Mouse (Mus musculus) midbrain, embryonic 12.5 days (tissue): ENCODE data around the gene Fam57a. TPM values are rescaled to one million over a fixed set of nuclear protein-coding genes. Genes with fewer than 3 reads are reported as not detected.

Experiments
- ATAC-seq: fragments of 200-750 bp; cut with Nextera tagmentation; 2 replicates; pipeline ENCODE4 v1.8.0; 2017; ENCODE audit warnings: low read depth, moderate TSS enrichment, moderate library complexity; ENCODE audit not compliant: low FRiP score
- H3K27ac ChIP-seq: fragments of 300-500 bp; sonication (generic); replicated peaks from 2 replicates; pipeline ENCODE4 v1.5.1; 2016; ENCODE audit warnings: mild to moderate bottlenecking
- H3K27me3 ChIP-seq: fragments of 300-500 bp; sonication (generic); 2 replicates; pipeline ENCODE4 v1.6.1; 2016; ENCODE audit warnings: mild to moderate bottlenecking
- H3K36me3 ChIP-seq: fragments of 300-500 bp; sonication (generic); 2 replicates; pipeline ENCODE4 v1.6.1; 2016
- H3K4me1 ChIP-seq: fragments of 300-500 bp; sonication (generic); 2 replicates; pipeline ENCODE4 v1.6.1; 2016
- H3K4me2 ChIP-seq: fragments of 300-500 bp; sonication (generic); replicated peaks from 2 replicates; pipeline ENCODE4 v1.6.1; 2016; ENCODE audit warnings: mild to moderate bottlenecking, moderate library complexity
- H3K4me3 ChIP-seq: fragments of 300-500 bp; sonication (generic); 2 replicates; pipeline ENCODE4 v1.5.1; 2016; ENCODE audit warnings: mild to moderate bottlenecking
- H3K9ac ChIP-seq: fragments of 300-500 bp; sonication (generic); replicated peaks from 2 replicates; pipeline ENCODE4 v1.6.1; 2016; ENCODE audit warnings: mild to moderate bottlenecking, moderate library complexity
- H3K9me3 ChIP-seq: fragments of 300-500 bp; sonication (generic); 2 replicates; pipeline ENCODE4 v1.6.1; 2016; ENCODE audit warnings: mild to moderate bottlenecking
- WGBS: fragments of 180-500 bp; shearing (Covaris S2); methylation state at CpG from one replicate; pipeline ENCODE4 v1.1.7; 2016; 5-methylcytosine and 5-hydroxymethylcytosine counted together
- polyA plus RNA-seq: library from polyadenylated mRNA; unstranded; fragments of >200 nt; fragmentation: Nextera tagmentation; extraction: Ambion mirVana; gene quantifications from 2 replicates; pipeline ENCODE4 v1.2.1, GENCODE M21; 2016

Fam57a gene
- polyA plus RNA-seq, 1 experiment from 2014 or later: 25.4 TPM

GRCm38 (mm10) chr11:76154200-76154599 is 25.3 kb upstream of the Fam57a start:
- H3K4me3 ChIP-seq: no peak overlapping the region
- no peaks in the 10 kb centered on the region for H3K9me3 ChIP-seq
- no peaks in the 10 kb centered on the region for H3K4me1 ChIP-seq
- ATAC-seq: no peak
- H3K27me3 ChIP-seq: no peaks in the 10 kb centered on the region
- 89% methylated on average over 2 of the region's 2 CpGs for WGBS
- H3K9ac ChIP-seq: no peak overlapping the region
- peaks cover 22% of the 10 kb centered on the region; the same call in 1 of the 2 replicates for H3K36me3 ChIP-seq
- no peak overlapping the region for H3K4me2 ChIP-seq
- no peak overlapping the region for H3K27ac ChIP-seq

DNA sequence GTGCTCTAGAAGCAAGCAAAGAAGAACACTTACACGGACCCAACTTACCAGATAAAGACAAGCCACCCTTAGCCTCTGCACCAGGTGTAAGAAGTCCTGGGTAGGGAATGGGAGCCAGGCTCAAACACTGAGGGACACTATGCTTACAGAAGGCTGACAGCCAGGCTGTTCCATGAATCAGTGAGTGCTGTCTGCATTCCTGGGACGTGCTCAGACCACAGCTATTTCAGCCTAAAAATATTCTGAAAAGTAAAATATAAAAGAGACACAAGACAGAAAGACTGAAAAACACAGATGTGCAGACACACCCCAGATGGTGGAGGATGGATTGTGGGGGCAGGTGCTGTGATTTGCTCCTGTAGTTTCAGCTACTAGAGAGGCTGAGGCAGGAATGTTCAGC is 24.6 kb upstream of the Fam57a start:
- 96% methylated on average over 2 of the region's 2 CpGs for WGBS
- Histone ChIP-seq H3K9ac (no peak overlapping the region), H3K27ac (no peak overlapping the region), H3K36me3 (peaks cover 29% of the 10 kb centered on the region; the same call in 1 of the 2 replicates), H3K4me1 (no peaks in the 10 kb centered on the region), H3K9me3 (no peaks in the 10 kb centered on the region), H3K27me3 (no peaks in the 10 kb centered on the region), H3K4me2 (no peak overlapping the region), H3K4me3 (no peak overlapping the region)
- no peak for ATAC-seq

- Histone ChIP-seq H3K27ac (no peak overlapping the region), H3K27me3 (no peaks in the 10 kb centered on the region), H3K4me1 (no peaks in the 10 kb centered on the region), H3K4me3 (no peak overlapping the region), H3K9me3 (no peaks in the 10 kb centered on the region), H3K9ac (no peak overlapping the region), H3K36me3 (peaks cover 50% of the 10 kb centered on the region), H3K4me2 (no peak overlapping the region)
- ATAC-seq: no peak
- WGBS: 96% methylated on average over 2 of the region's 2 CpGs
Observed at GRCm38 (mm10) chr11:76158375-76158774, 21.1 kb upstream of the Fam57a start.

DNA sequence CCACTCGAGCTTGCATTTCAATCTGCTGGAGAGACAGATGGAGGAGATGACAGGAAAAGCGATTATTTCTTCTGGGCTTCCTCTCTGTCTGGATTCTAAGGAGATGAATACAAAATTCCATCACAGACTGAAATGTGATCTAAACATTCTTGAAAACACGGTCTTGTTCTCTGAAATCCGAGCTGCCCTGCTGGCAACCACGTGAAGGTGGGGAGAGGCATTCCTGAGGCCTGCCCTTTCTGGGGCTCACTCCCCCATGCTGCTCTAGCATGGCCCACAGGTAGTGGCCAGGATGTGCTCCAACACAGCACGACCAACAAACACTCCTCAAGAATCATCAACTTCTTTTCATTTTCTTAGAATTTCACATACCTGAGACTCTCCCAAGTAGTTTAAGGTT is 19.2 kb upstream of the Fam57a start:
- H3K4me1 ChIP-seq: no peaks in the 10 kb centered on the region
- no peaks in the 10 kb centered on the region for H3K27me3 ChIP-seq
- no peak overlapping the region for H3K4me2 ChIP-seq
- H3K27ac ChIP-seq: no peak overlapping the region
- WGBS: 70% methylated on average over 6 of the region's 6 CpGs
- no peak for ATAC-seq
- H3K9ac ChIP-seq: no peak overlapping the region
- H3K4me3 ChIP-seq: no peak overlapping the region
- peaks cover 45% of the 10 kb centered on the region for H3K36me3 ChIP-seq
- H3K9me3 ChIP-seq: no peaks in the 10 kb centered on the region

DNA sequence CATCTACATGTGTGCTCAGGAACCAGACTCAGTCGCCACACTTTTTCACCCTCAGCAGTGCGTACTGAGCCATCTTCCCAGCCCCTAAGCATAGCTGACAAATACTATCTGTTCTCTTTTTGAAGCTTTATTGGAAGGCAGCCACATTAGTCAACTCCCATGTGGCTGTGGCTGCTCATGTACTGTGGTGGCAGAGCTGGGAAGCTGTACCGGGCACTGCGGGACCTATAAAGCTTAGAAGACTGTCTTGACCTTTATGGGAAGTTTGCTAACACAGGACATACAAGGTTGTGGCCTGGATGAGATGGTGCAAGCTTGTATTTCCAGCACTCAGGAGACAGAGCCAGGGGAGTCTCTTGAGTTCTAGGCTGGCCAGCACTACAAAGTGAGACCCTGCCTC is 12.8 kb upstream of the Fam57a start:
- 96% methylated on average over 4 of the region's 4 CpGs for WGBS
- no peak overlapping the region for H3K9ac ChIP-seq
- H3K27me3 ChIP-seq: no peaks in the 10 kb centered on the region
- H3K4me1 ChIP-seq: 0 out of 2 replicates have a peak, but pooled peaks cover 3% of the 10 kb centered on the region
- no peak overlapping the region for H3K27ac ChIP-seq
- no peak for ATAC-seq
- no peak overlapping the region for H3K4me3 ChIP-seq
- peaks cover 18% of the 10 kb centered on the region; the same call in 1 of the 2 replicates for H3K36me3 ChIP-seq
- H3K4me2 ChIP-seq: no peak overlapping the region
- H3K9me3 ChIP-seq: no peaks in the 10 kb centered on the region

DNA sequence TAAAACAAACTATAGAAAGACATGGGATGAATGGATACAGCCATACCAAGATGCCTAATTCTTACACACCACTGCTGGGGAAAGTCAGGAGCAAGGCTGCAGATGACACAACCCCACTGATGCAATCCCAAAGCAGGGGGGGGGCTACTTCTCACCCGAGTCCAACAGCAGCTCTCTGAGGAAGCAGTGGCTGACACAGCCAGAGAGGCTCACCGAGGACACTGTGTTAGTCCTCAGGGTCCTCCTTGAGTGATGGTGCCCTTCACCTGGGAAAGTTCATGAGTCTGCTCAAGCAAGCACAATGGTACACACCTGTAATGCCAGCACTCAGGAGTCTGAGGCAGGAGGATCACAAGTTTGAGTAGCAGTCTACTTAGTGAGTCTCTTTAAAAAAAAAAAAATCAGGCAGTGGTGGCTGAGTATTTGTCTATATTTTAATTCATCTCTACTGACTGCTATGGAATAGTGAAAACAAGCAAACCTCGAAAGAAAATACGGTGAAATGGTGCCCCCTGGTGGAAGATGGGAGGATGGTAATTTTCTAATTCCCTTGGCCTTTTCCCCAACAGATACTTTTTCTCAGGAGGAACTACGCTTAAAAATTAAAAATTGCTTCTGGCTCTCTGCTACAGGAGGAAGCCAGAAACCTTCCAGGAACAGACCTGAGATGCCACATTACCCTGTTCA is 12.2 kb upstream of the Fam57a start:
- Histone ChIP-seq H3K27me3 (no peaks in the 10 kb centered on the region), H3K9me3 (no peaks in the 10 kb centered on the region), H3K9ac (no peak overlapping the region), H3K4me3 (no peak overlapping the region), H3K27ac (no peak overlapping the region), H3K4me1 (0 out of 2 replicates have a peak, but pooled peaks cover 3% of the 10 kb centered on the region), H3K4me2 (no peak overlapping the region), H3K36me3 (peaks cover 20% of the 10 kb centered on the region; the same call in 1 of the 2 replicates)
- 37% methylated on average over 5 of the region's 5 CpGs for WGBS
- no peak for ATAC-seq

- Histone ChIP-seq H3K4me1 (0 out of 2 replicates have a peak, but pooled peaks cover 3% of the 10 kb centered on the region), H3K36me3 (peaks cover 22% of the 10 kb centered on the region; the same call in 1 of the 2 replicates), H3K4me3 (no peak overlapping the region), H3K27ac (no peak overlapping the region), H3K9me3 (no peaks in the 10 kb centered on the region), H3K27me3 (no peaks in the 10 kb centered on the region), H3K9ac (no peak overlapping the region), H3K4me2 (no peak overlapping the region)
- ATAC-seq: no peak
- 87% methylated on average over 3 of the region's 3 CpGs for WGBS
Observed at GRCm38 (mm10) chr11:76168976-76169375, 10.5 kb upstream of the Fam57a start.

- WGBS: 67% methylated on average over 5 of the region's 5 CpGs
- no peak overlapping the region for H3K4me3 ChIP-seq
- no peaks in the 10 kb centered on the region for H3K27me3 ChIP-seq
- no peak for ATAC-seq
- no peak overlapping the region for H3K9ac ChIP-seq
- H3K36me3 ChIP-seq: peaks cover 19% of the 10 kb centered on the region; the same call in 1 of the 2 replicates
- H3K27ac ChIP-seq: no peak overlapping the region
- 0 out of 2 replicates have a peak, but pooled peaks cover 3% of the 10 kb centered on the region for H3K4me1 ChIP-seq
- H3K4me2 ChIP-seq: no peak overlapping the region
- no peaks in the 10 kb centered on the region for H3K9me3 ChIP-seq
Observed at GRCm38 (mm10) chr11:76170207-76170606, 9.3 kb upstream of the Fam57a start.

DNA sequence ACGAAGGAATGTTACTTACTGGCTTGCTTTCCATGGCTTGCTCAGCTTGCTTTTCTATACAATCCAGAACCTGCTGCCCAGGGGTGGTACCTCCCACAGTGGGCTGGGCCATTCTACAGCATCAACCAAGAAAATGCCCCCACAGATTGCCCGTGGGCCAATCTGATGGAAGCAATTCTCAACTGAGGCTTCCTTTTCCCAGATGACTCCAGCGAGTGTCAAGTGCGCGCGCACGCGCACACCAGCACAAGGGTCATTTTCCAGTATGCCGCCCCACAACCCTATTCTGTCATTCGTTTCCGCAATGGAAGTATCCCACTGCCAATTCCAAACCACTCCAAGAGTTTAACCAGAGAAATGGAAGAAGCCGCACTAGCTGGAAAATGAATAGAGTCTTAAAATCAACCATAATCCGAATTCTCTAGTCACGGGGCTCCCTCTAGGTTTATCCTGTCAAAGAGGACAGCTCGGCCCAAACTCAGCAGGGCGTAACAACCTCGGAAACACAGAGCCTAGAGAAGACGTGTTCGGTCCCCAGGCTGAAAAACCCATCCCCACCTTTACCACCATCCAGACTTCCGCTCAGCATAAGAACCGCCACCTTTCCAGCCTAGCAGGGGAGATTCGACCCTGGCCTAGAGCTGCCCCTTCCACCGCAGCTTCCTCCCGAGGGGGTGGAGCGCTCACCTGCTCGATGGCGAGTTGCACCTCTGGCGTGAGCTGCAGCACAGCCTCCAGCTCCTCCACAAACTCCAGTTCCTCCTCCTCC is 561 bp upstream of the Fam57a start:
- Histone ChIP-seq H3K27me3 (no peaks in the 10 kb centered on the region), H3K4me2 (peak overlapping the region; percentile 93), H3K27ac (peak overlapping the region; percentile 62), H3K9ac (peak overlapping the region; percentile 78), H3K9me3 (no peaks in the 10 kb centered on the region), H3K36me3 (peaks cover 10% of the 10 kb centered on the region; the same call in 1 of the 2 replicates), H3K4me1 (peaks cover 15% of the 10 kb centered on the region), H3K4me3 (peak overlapping the region; percentile 70)
- WGBS: 2% methylated on average over 28 of the region's 28 CpGs
- peak; percentile 62 for ATAC-seq

DNA sequence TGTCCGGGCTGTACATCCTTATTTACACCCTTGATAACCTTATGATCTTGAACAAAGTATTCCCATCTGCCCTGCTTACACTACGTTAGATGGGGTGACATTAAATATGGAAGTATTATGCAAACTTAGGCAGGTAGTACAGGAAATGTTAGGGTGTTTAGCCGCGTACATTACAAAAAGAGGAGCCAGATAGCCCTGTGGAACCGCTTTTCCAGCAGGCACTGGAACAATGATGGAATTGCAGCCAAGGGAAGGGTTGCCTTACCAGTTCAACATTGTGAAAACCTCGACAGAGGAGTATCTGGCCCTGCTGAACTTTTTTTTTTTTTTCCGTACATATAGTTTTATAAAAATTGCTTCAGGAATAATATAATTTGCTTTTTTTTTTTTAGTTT is 672 bp downstream of the Fam57a start:
- 20% methylated on average over 7 of the region's 7 CpGs for WGBS
- no peaks in the 10 kb centered on the region for H3K9me3 ChIP-seq
- no peak for ATAC-seq
- peak overlapping the region; percentile 93 for H3K4me2 ChIP-seq
- H3K9ac ChIP-seq: peak overlapping the region; percentile 78
- peaks cover 8% of the 10 kb centered on the region; the same call in 1 of the 2 replicates for H3K36me3 ChIP-seq
- peak overlapping the region; percentile 70 for H3K4me3 ChIP-seq
- H3K27ac ChIP-seq: no peak overlapping the region; the same call in 1 of the 2 replicates
- H3K27me3 ChIP-seq: no peaks in the 10 kb centered on the region
- H3K4me1 ChIP-seq: peaks cover 15% of the 10 kb centered on the region

GRCm38 (mm10) chr11:76183745-76184144 is 4.3 kb downstream of the Fam57a start:
- Histone ChIP-seq H3K9me3 (no peaks in the 10 kb centered on the region), H3K4me2 (no peak overlapping the region), H3K27me3 (no peaks in the 10 kb centered on the region), H3K4me3 (no peak overlapping the region), H3K9ac (no peak overlapping the region), H3K4me1 (peaks cover 9% of the 10 kb centered on the region), H3K27ac (no peak overlapping the region), H3K36me3 (no peaks in the 10 kb centered on the region)
- no peak for ATAC-seq
- WGBS: 91% methylated on average over 4 of the region's 4 CpGs

GRCm38 (mm10) chr11:76186908-76187307 is 7.4 kb downstream of the Fam57a start:
- Histone ChIP-seq H3K27ac (no peak overlapping the region), H3K4me3 (no peak overlapping the region), H3K4me1 (no peaks in the 10 kb centered on the region), H3K36me3 (no peaks in the 10 kb centered on the region), H3K9ac (no peak overlapping the region), H3K4me2 (no peak overlapping the region), H3K9me3 (no peaks in the 10 kb centered on the region), H3K27me3 (no peaks in the 10 kb centered on the region)
- 78% methylated on average over 6 of the region's 6 CpGs for WGBS
- ATAC-seq: no peak
